Mouse (Mus musculus): ENCODE results near the gene Mypop.

The Mypop gene

GRCm38 (mm10) chr7:18990601-18991295 is at the start of gene Mypop:
Gene Mypop, plus strand, starts transcription at chr7:18991245.
- peak; percentile 99 to 100 for DNase-seq (ENCODE audit: low spot score in 2 of 2)

- peak in 1 of 2 experiments; percentile 12 for DNase-seq (ENCODE audit: low spot score in 2 of 2)
Measured at GRCm38 (mm10) chr7:18942376-18942775, 48.7 kb upstream of the Mypop start.

GRCm38 (mm10) chr7:18942815-18943214 is 48.2 kb upstream of the Mypop start:
- DNase-seq (ENCODE audit: low spot score in 2 of 2): no peak

GRCm38 (mm10) chr7:18948151-18948550 is 42.9 kb upstream of the Mypop start:
- no peak for DNase-seq (ENCODE audit: low spot score in 2 of 2)

GRCm38 (mm10) chr7:18949781-18950522 is 41.1 kb upstream of the Mypop start:
- DNase-seq (ENCODE audit: low spot score in 2 of 2): peak in 1 of 2 experiments; percentile 10

- no peak for DNase-seq (ENCODE audit: low spot score in 2 of 2)
Measured at GRCm38 (mm10) chr7:18950523-18951315, 40.3 kb upstream of the Mypop start.

GRCm38 (mm10) chr7:18951397-18951796 is 39.6 kb upstream of the Mypop start:
- no peak for DNase-seq (ENCODE audit: low spot score in 2 of 2)

GRCm38 (mm10) chr7:18957569-18958383 is 33.3 kb upstream of the Mypop start:
- DNase-seq (ENCODE audit: low spot score in 2 of 2): peak in 1 of 2 experiments; percentile 38

GRCm38 (mm10) chr7:18958384-18958766 is 32.7 kb upstream of the Mypop start:
- peak in 1 of 2 experiments; percentile 8 for DNase-seq (ENCODE audit: low spot score in 2 of 2)

- no peak for DNase-seq (ENCODE audit: low spot score in 2 of 2)
Measured at GRCm38 (mm10) chr7:18959446-18959845, 31.6 kb upstream of the Mypop start.

GRCm38 (mm10) chr7:18962171-18962792 is 28.8 kb upstream of the Mypop start:
- DNase-seq (ENCODE audit: low spot score in 2 of 2): no peak

- no peak for DNase-seq (ENCODE audit: low spot score in 2 of 2)
Measured at GRCm38 (mm10) chr7:18962795-18963194, 28.2 kb upstream of the Mypop start.

- no peak for DNase-seq (ENCODE audit: low spot score in 2 of 2)
Measured at GRCm38 (mm10) chr7:18963294-18963843, 27.7 kb upstream of the Mypop start.

- no peak for DNase-seq (ENCODE audit: low spot score in 2 of 2)
Measured at GRCm38 (mm10) chr7:18965312-18965711, 25.7 kb upstream of the Mypop start.

- DNase-seq (ENCODE audit: low spot score in 2 of 2): no peak
Measured at GRCm38 (mm10) chr7:18967603-18968002, 23.4 kb upstream of the Mypop start.

GRCm38 (mm10) chr7:18970956-18971355 is 20.1 kb upstream of the Mypop start:
- no peak for DNase-seq (ENCODE audit: low spot score in 2 of 2)

GRCm38 (mm10) chr7:18978381-18978780 is 12.7 kb upstream of the Mypop start:
- no peak for DNase-seq (ENCODE audit: low spot score in 2 of 2)

- DNase-seq (ENCODE audit: low spot score in 2 of 2): no peak
Measured at GRCm38 (mm10) chr7:18986503-18986902, 4.5 kb upstream of the Mypop start.

GRCm38 (mm10) chr7:18987100-18987499 is 3.9 kb upstream of the Mypop start, which contains the start of gene Nanos2:
Gene Nanos2, plus strand, starts transcription at chr7:18987400.
- no peak for DNase-seq (ENCODE audit: low spot score in 2 of 2)

GRCm38 (mm10) chr7:18987747-18988146 is 3.3 kb upstream of the Mypop start:
- no peak for DNase-seq (ENCODE audit: low spot score in 2 of 2)

GRCm38 (mm10) chr7:18988780-18989179 is 2.3 kb upstream of the Mypop start:
- DNase-seq (ENCODE audit: low spot score in 2 of 2): no peak

All from frontal cortex, postnatal 25 days (tissue).